Mouse (Mus musculus) cerebellum, adult 2 months (tissue): Measurements from ENCODE around the gene Stat5a. TPM values are rescaled to one million over a fixed set of nuclear protein-coding genes. Genes with fewer than 3 reads are reported as not detected.

Source experiments
- DNase-seq, 2 experiments: peaks; one replicate each; pipeline ENCODE4 v3.0.0; 2021
- H3K27ac ChIP-seq: fragments of 200-500 bp; 2 replicates; pipeline ENCODE4 v1.5.1; 2012; ENCODE audit warnings: low read length, control low read depth, inconsistent platforms; ENCODE audit not compliant: insufficient read depth
- H3K27me3 ChIP-seq: fragments of 200-500 bp; 2 replicates; pipeline ENCODE4 v1.6.1; 2012; ENCODE audit warnings: inconsistent platforms, mild to moderate bottlenecking, low read length, moderate library complexity; ENCODE audit not compliant: control insufficient read depth, insufficient read depth
- H3K4me1 ChIP-seq: fragments of 200-500 bp; 2 replicates; pipeline ENCODE4 v1.6.1; 2011; ENCODE audit warnings: low read length; ENCODE audit not compliant: control insufficient read depth, insufficient read depth
- H3K4me3 ChIP-seq: fragments of 200-500 bp; replicated peaks from 2 replicates; pipeline ENCODE3; 2011; ENCODE audit warnings: mild to moderate bottlenecking, low read depth, low read length, control low read depth; ENCODE audit not compliant: insufficient read depth
- CTCF ChIP-seq: fragments of 200-500 bp; IDR thresholded peaks from 2 replicates; pipeline ENCODE4 v1.5.1; 2011; ENCODE audit warnings: low read depth, mild to moderate bottlenecking, control low read depth, low read length, moderate library complexity, borderline replicate concordance; ENCODE audit not compliant: insufficient read depth
- POLR2A ChIP-seq: fragments of 200-500 bp; IDR thresholded peaks from 2 replicates; pipeline ENCODE4 v1.6.1; 2011; ENCODE audit warnings: low read length, control low read depth, borderline replicate concordance; ENCODE audit not compliant: insufficient read depth
- WGBS: fragments of 180-500 bp; shearing (Covaris S2); methylation state at CpG from one replicate; pipeline ENCODE4 v1.1.7; 2018; 5-methylcytosine and 5-hydroxymethylcytosine counted together
- polyA plus RNA-seq: library from polyadenylated mRNA; depleted of rRNA; stranded (reverse); fragments of >200 nt; gene quantifications from 2 replicates; pipeline ENCODE4 v1.2.3, GENCODE M21; 2012

Gene Stat5a
- polyA plus RNA-seq, 1 experiment = 3.0 TPM

GRCm38 (mm10) chr11:100870968-100871350 lies 11.8 kb downstream of the Stat5a start:
- Histone ChIP-seq H3K4me3 (no peak overlapping the region), H3K27me3 (no peaks in the 10 kb centered on the region), H3K27ac (no peak overlapping the region), H3K4me1 (peaks cover 3% of the 10 kb centered on the region; the same call in 1 of the 2 replicates)
- 71% methylated on average over 8 of the region's 8 CpGs for WGBS
- TF ChIP-seq CTCF (no peak), POLR2A (no peak)
- no peak for DNase-seq

GRCm38 (mm10) chr11:100875761-100876160 lies 16.6 kb downstream of the Stat5a start:
- TF ChIP-seq POLR2A (no peak), CTCF (no peak)
- H3K27me3 ChIP-seq = no peaks in the 10 kb centered on the region

DNA sequence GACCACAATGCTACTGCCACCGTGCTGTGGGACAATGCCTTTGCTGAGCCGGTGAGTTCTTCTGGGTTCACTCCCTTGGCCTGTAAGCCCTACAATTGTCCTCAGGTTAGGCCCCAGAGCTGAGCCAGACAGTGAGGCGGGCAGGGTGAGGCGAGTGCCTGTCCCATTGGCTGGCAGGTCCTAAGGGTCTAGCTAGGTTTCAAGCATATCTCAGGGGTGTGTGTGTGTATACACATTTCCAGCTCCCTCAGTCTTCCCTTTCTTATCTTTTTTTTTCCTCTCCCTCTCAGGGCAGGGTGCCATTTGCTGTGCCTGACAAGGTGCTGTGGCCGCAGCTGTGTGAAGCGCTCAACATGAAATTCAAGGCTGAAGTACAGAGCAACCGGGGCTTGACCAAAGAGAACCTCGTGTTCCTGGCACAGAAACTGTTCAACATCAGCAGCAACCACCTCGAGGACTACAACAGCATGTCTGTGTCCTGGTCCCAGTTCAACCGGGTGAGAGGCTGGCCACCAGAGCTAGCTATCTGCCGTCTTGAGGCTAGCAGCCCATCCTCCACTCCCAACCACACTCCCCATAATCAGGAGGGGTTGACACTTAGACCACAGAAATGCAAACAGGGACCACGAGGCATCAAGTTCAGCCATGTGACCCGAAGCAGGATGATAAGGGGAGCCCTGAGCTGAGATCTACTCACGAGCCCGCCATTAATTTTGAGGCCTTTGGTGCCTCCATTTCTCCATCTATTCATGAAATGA lies 20.3 kb downstream of the Stat5a start:
- 85% methylated on average over 15 of the region's 15 CpGs for whole genome bisulfite sequencing
- TF ChIP-seq POLR2A = no peak
- no peak for TF ChIP-seq CTCF

More at GRCm38 (mm10) chr11:100875761-100876160, 16.6 kb downstream of the Stat5a start:
- no peak for DNase-seq
- Histone ChIP-seq H3K4me3 (no peak overlapping the region), H3K4me1 (no peaks in the 10 kb centered on the region; the same call in 1 of the 2 replicates), H3K27ac (no peak overlapping the region)
- 54% methylated on average over 3 of the region's 3 CpGs for WGBS

GRCm38 (mm10) chr11:100883640-100884039 lies 24.5 kb downstream of the Stat5a start:
- no peaks in the 10 kb centered on the region for H3K27me3 ChIP-seq
- TF ChIP-seq POLR2A (no peak), CTCF (no peak)
- H3K4me1 ChIP-seq = no peaks in the 10 kb centered on the region
- DNase-seq = no peak
- H3K27ac ChIP-seq = no peak overlapping the region
- 84% methylated on average over 10 of the region's 10 CpGs for WGBS
- H3K4me3 ChIP-seq = no peak overlapping the region

More for the DNA sequence above, 20.3 kb downstream of the Stat5a start:
- Histone ChIP-seq H3K4me1 (no peaks in the 10 kb centered on the region), H3K4me3 (no peak overlapping the region), H3K27ac (no peak overlapping the region), H3K27me3 (no peaks in the 10 kb centered on the region)
- DNase-seq = no peak

- Histone ChIP-seq H3K4me1 (no peaks in the 10 kb centered on the region), H3K4me3 (no peak overlapping the region), H3K27me3 (no peaks in the 10 kb centered on the region), H3K27ac (no peak overlapping the region)
- no peak for DNase-seq
- TF ChIP-seq POLR2A = no peak
- no peak for TF ChIP-seq CTCF
These were observed 26.3 kb downstream of the Stat5a start for GRCm38 (mm10) chr11:100885472-100885871.

DNA sequence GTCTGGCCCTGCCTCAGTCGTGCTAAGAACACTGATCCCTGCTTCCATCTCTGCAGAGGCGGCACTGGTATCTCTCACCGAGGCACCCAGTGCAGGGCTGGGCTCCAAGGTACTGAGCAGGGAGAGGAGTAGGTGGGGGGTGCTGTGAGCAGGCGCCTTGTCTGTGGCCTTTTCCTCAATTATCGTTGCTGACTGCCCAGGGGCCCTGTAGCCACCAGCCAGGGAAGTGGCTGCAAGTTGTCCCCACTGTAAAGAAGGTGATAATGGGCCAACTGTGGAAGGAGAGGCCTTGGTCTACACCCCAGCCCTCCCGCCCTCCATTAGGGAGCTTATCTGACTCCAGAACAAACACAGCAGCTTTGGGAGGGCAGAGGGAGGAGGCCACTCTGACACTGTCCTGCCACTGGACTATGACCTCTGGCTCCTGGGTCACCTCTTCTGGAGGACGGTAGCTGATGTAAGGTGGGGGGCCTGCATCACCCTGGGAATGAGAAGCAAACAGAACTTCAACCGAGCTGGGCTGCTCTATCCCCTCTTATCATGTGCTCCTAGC lies 27.1 kb downstream of the Stat5a start:
- Histone ChIP-seq H3K4me1 (peaks cover 4% of the 10 kb centered on the region; the same call in 1 of the 2 replicates), H3K27ac (no peak overlapping the region), H3K27me3 (no peaks in the 10 kb centered on the region), H3K4me3 (no peak overlapping the region)
- DNase-seq = no peak
- TF ChIP-seq CTCF (no peak), POLR2A (no peak)
- 80% methylated on average over 8 of the region's 8 CpGs for WGBS

DNA sequence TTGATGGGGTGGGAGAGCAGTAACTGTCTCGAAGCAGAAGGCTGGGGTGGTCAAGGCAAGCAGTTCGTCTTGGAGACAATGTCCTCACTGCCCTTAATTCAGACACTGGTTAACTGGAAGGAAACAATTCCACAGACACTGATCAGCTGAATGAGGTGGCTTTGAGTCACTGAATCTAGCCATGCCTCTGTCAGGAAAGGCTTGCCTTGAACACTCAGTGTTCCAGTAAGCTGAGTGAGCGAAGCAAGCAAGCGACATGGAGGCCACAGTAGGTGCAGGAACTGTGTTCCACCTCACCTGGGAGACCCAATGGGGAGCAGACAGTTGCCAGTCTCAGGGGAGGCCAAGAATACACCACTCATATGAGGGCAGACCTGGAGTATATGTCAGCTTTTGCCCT lies 28.1 kb downstream of the Stat5a start:
- H3K27ac ChIP-seq = no peak overlapping the region
- no peak for DNase-seq
- H3K4me3 ChIP-seq = no peak overlapping the region
- TF ChIP-seq POLR2A (no peak), CTCF (no peak)
- WGBS = 91% methylated on average over 4 of the region's 4 CpGs
- H3K27me3 ChIP-seq = no peaks in the 10 kb centered on the region
- H3K4me1 ChIP-seq = peaks cover 5% of the 10 kb centered on the region; the same call in 1 of the 2 replicates

GRCm38 (mm10) chr11:100887764-100888163 lies 28.6 kb downstream of the Stat5a start:
- Histone ChIP-seq H3K4me3 (no peak overlapping the region), H3K27ac (no peak overlapping the region), H3K27me3 (no peaks in the 10 kb centered on the region), H3K4me1 (peaks cover 5% of the 10 kb centered on the region; the same call in 1 of the 2 replicates)
- no peak for DNase-seq
- TF ChIP-seq POLR2A (no peak), CTCF (no peak)
- 92% methylated on average over 3 of the region's 3 CpGs for WGBS
